Mouse (Mus musculus) forebrain, embryonic 14.5 days (tissue): ENCODE measurements around the gene Bsg. TPM values are rescaled to one million over a fixed set of nuclear protein-coding genes. Genes with fewer than 3 reads are reported as not detected.

Source experiments
- ATAC-seq: fragments of 200-750 bp; cut with Nextera tagmentation; 2 replicates; pipeline ENCODE4 v1.8.0; 2017; ENCODE audit warnings: mild to moderate bottlenecking, moderate library complexity
- DNase-seq: peaks from one replicate; pipeline ENCODE4 v3.0.0-alpha.2; 2015; ENCODE audit warnings: low spot score
- H3K27ac ChIP-seq: fragments of 300-500 bp; sonication (generic); 2 replicates; pipeline ENCODE4 v1.5.1; 2014; ENCODE audit warnings: low read depth, mild to moderate bottlenecking, control low read depth, low read length, moderate library complexity
- H3K27me3 ChIP-seq: fragments of 300-500 bp; sonication (generic); replicated peaks from 2 replicates; pipeline ENCODE4 v1.6.1; 2014; ENCODE audit warnings: low read length, control low read depth, mixed read lengths; ENCODE audit not compliant: control insufficient read depth, insufficient read depth
- H3K36me3 ChIP-seq: fragments of 300-500 bp; sonication (generic); 2 replicates; pipeline ENCODE4 v1.6.1; 2014; ENCODE audit warnings: low read length, control low read depth; ENCODE audit not compliant: control insufficient read depth, insufficient read depth
- H3K4me1 ChIP-seq: fragments of 300-500 bp; sonication (generic); 2 replicates; pipeline ENCODE4 v1.6.1; 2014; ENCODE audit warnings: antibody characterized with exemption, low read length, control low read depth; ENCODE audit not compliant: control insufficient read depth, insufficient read depth
- H3K4me2 ChIP-seq: fragments of 300-500 bp; sonication (generic); 2 replicates; pipeline ENCODE4 v1.6.1; 2014; ENCODE audit warnings: mild to moderate bottlenecking, control low read depth, low read length
- H3K4me3 ChIP-seq: fragments of 300-500 bp; sonication (generic); 2 replicates; pipeline ENCODE4 v1.5.1; 2014; ENCODE audit warnings: low read depth, low read length, control low read depth
- H3K9ac ChIP-seq: fragments of 300-500 bp; sonication (generic); 2 replicates; pipeline ENCODE4 v1.6.1; 2014; ENCODE audit warnings: mild to moderate bottlenecking, low read length, control low read depth, moderate library complexity
- H3K9me3 ChIP-seq: fragments of 300-500 bp; sonication (generic); replicated peaks from 2 replicates; pipeline ENCODE4 v1.6.1; 2016; ENCODE audit warnings: low read length, control low read depth, mixed read lengths; ENCODE audit not compliant: control insufficient read depth
- WGBS: fragments of 180-500 bp; shearing (Covaris S2); extraction: QIAGEN DNeasy Blood & Tissue Kit; methylation state at CpG from one replicate; pipeline ENCODE4 v1.1.7; 2014; 5-methylcytosine and 5-hydroxymethylcytosine counted together
- polyA plus RNA-seq: library from polyadenylated mRNA; unstranded; fragments of >200 nt; fragmentation: Nextera tagmentation; extraction: Ambion mirVana; gene quantifications from 2 replicates; pipeline ENCODE4 v1.2.1, GENCODE M21; 2014

Bsg gene
- polyA plus RNA-seq, 1 experiment from 2014 or later: 725 TPM

- DNase-seq: no peak
- no peak overlapping the region for H3K27ac ChIP-seq
- H3K9me3 ChIP-seq: no peaks in the 10 kb centered on the region
- H3K4me3 ChIP-seq: no peak overlapping the region
- H3K4me1 ChIP-seq: peaks cover 10% of the 10 kb centered on the region
- no peak for ATAC-seq
- 100% methylated on average over 1 of the region's 1 CpGs for WGBS
- H3K27me3 ChIP-seq: no peaks in the 10 kb centered on the region
- peaks cover 56% of the 10 kb centered on the region for H3K36me3 ChIP-seq
- no peak overlapping the region for H3K9ac ChIP-seq
- no peak overlapping the region for H3K4me2 ChIP-seq
These were observed 17.6 kb upstream of the Bsg start for GRCm38 (mm10) chr10:79686691-79687090.

- Histone ChIP-seq H3K27ac (no peak overlapping the region), H3K9ac (no peak overlapping the region), H3K4me3 (no peak overlapping the region), H3K27me3 (no peaks in the 10 kb centered on the region), H3K36me3 (peaks cover 56% of the 10 kb centered on the region), H3K4me1 (peaks cover 10% of the 10 kb centered on the region), H3K9me3 (no peaks in the 10 kb centered on the region), H3K4me2 (no peak overlapping the region)
- no peak for DNase-seq
- WGBS: 94% methylated on average over 6 of the region's 6 CpGs
- ATAC-seq: no peak
These were observed 16.8 kb upstream of the Bsg start for GRCm38 (mm10) chr10:79687513-79687912.

- ATAC-seq (no peak), DNase-seq (no peak)
- Histone ChIP-seq H3K27ac (no peak within 1 kb of the TSS), H3K9me3 (no peaks in the 10 kb centered on the region), H3K36me3 (peaks cover 56% of the 10 kb centered on the region), H3K4me2 (no peak within 1 kb of the TSS), H3K4me1 (peaks cover under 1% of the 10 kb centered on the region), H3K4me3 (no peak within 1 kb of the TSS), H3K9ac (no peak within 1 kb of the TSS), H3K27me3 (no peaks in the 10 kb centered on the region)
- 83% methylated on average over 4 of the region's 4 CpGs for WGBS
These were observed 15.6 kb upstream of the Bsg start, which contains the start of gene Gzmm for GRCm38 (mm10) chr10:79688720-79689119. Gene Gzmm (plus strand): TSS chr10:79689020.

GRCm38 (mm10) chr10:79689178-79689577 is 15.1 kb upstream of the Bsg start:
- H3K9ac ChIP-seq: no peak overlapping the region
- no peaks in the 10 kb centered on the region for H3K27me3 ChIP-seq
- no peaks in the 10 kb centered on the region for H3K9me3 ChIP-seq
- no peaks in the 10 kb centered on the region for H3K4me1 ChIP-seq
- no peak overlapping the region for H3K4me2 ChIP-seq
- 100% methylated on average over 3 of the region's 3 CpGs for WGBS
- H3K4me3 ChIP-seq: no peak overlapping the region
- no peak for DNase-seq
- H3K27ac ChIP-seq: no peak overlapping the region
- no peak for ATAC-seq
- peaks cover 55% of the 10 kb centered on the region for H3K36me3 ChIP-seq

GRCm38 (mm10) chr10:79691986-79692548 is 12.2 kb upstream of the Bsg start:
- no peaks in the 10 kb centered on the region for H3K9me3 ChIP-seq
- peaks cover 26% of the 10 kb centered on the region for H3K36me3 ChIP-seq
- no peak overlapping the region for H3K9ac ChIP-seq
- H3K27ac ChIP-seq: no peak overlapping the region
- H3K4me3 ChIP-seq: no peak overlapping the region
- no peak overlapping the region for H3K4me2 ChIP-seq
- DNase-seq: no peak
- no peak for ATAC-seq
- 95% methylated on average over 2 of the region's 2 CpGs for WGBS
- no peaks in the 10 kb centered on the region for H3K4me1 ChIP-seq
- no peaks in the 10 kb centered on the region for H3K27me3 ChIP-seq

- 79% methylated on average over 12 of the region's 12 CpGs for WGBS
- Histone ChIP-seq H3K9me3 (no peaks in the 10 kb centered on the region), H3K4me2 (no peak overlapping the region), H3K9ac (no peak overlapping the region), H3K4me3 (no peak overlapping the region), H3K36me3 (peaks cover 9% of the 10 kb centered on the region), H3K4me1 (no peaks in the 10 kb centered on the region), H3K27me3 (no peaks in the 10 kb centered on the region), H3K27ac (no peak overlapping the region)
- DNase-seq (no peak), ATAC-seq (no peak)
These were observed 10.5 kb upstream of the Bsg start for GRCm38 (mm10) chr10:79693580-79694378.

- H3K4me2 ChIP-seq: no peak overlapping the region
- H3K27me3 ChIP-seq: no peaks in the 10 kb centered on the region
- no peaks in the 10 kb centered on the region for H3K4me1 ChIP-seq
- H3K9ac ChIP-seq: no peak overlapping the region
- no peaks in the 10 kb centered on the region for H3K9me3 ChIP-seq
- H3K4me3 ChIP-seq: no peak overlapping the region
- WGBS: 84% methylated on average over 6 of the region's 6 CpGs
- no peak overlapping the region for H3K27ac ChIP-seq
- peaks cover 4% of the 10 kb centered on the region for H3K36me3 ChIP-seq
- DNase-seq (no peak), ATAC-seq (no peak)
These were observed 10.0 kb upstream of the Bsg start for GRCm38 (mm10) chr10:79694379-79694655.

GRCm38 (mm10) chr10:79695231-79696128 is 8.8 kb upstream of the Bsg start:
- no peak overlapping the region for H3K4me2 ChIP-seq
- no peaks in the 10 kb centered on the region for H3K27me3 ChIP-seq
- WGBS: 67% methylated on average over 13 of the region's 13 CpGs
- H3K4me3 ChIP-seq: no peak overlapping the region
- ATAC-seq (peak; percentile 56), DNase-seq (peak; percentile 75)
- no peaks in the 10 kb centered on the region for H3K4me1 ChIP-seq
- no peaks in the 10 kb centered on the region for H3K9me3 ChIP-seq
- H3K36me3 ChIP-seq: no peaks in the 10 kb centered on the region
- H3K9ac ChIP-seq: no peak overlapping the region
- no peak overlapping the region for H3K27ac ChIP-seq
